Mouse (Mus musculus) liver, postnatal 0 days (tissue): Measurements from ENCODE around the gene Plekhg2.

Source experiments
- CTCF ChIP-seq: sonication (generic); IDR thresholded peaks from 2 replicates; pipeline ENCODE4 v1.5.1; 2016; ENCODE audit warnings: antibody characterized with exemption, low read depth
- EP300 ChIP-seq: IDR thresholded peaks from 2 replicates; pipeline ENCODE4 v1.6.1; 2016; ENCODE audit warnings: antibody characterized with exemption, low read depth, mild to moderate bottlenecking

GRCm38 (mm10) chr7:28328260-28328659, 44.1 kb downstream of the Plekhg2 start:
- TF ChIP-seq CTCF (no peak), EP300 (no peak)
